Mouse (Mus musculus) large intestine, adult 2 months (tissue): Measurements from ENCODE around the gene Fgfr2. TPM values are rescaled to one million over a fixed set of nuclear protein-coding genes. Genes with fewer than 3 reads are reported as not detected.
"Not testable (repeated sequence)": the region's sequence is repeated elsewhere in the genome, so short reads cannot be mapped to it uniquely, and the experiment has no call there.

Experiments used
- DNase-seq: peaks from one replicate; pipeline ENCODE4 v3.0.0-alpha.2; 2012; ENCODE audit warnings: low read depth, low spot score
- WGBS: fragments of 180-500 bp; shearing (Covaris S2); methylation state at CpG from one replicate; pipeline ENCODE4 v1.1.7; 2018; 5-methylcytosine and 5-hydroxymethylcytosine counted together
- polyA plus RNA-seq: library from polyadenylated mRNA; depleted of rRNA; stranded (reverse); fragments of >200 nt; gene quantifications from 2 replicates; pipeline ENCODE4 v1.2.3, GENCODE M21; 2012

The Fgfr2 gene
- polyA plus RNA-seq, 1 experiment, result 35.0 TPM

GRCm38 (mm10) chr7:130678414-130678813, 2444.7 kb downstream of the Fgfr2 start:
- 76% methylated on average over 6 of the region's 6 CpGs for WGBS
- DNase-seq, result no peak

GRCm38 (mm10) chr7:130677541-130678274, 2445.4 kb downstream of the Fgfr2 start:
- no peak for DNase-seq
- WGBS, result 79% methylated on average over 12 of the region's 12 CpGs

GRCm38 (mm10) chr7:130676885-130677540, 2446.1 kb downstream of the Fgfr2 start:
- DNase-seq, result no peak
- WGBS, result 69% methylated on average over 11 of the region's 11 CpGs

- WGBS, result 86% methylated on average over 9 of the region's 9 CpGs
- no peak for DNase-seq
Observed at GRCm38 (mm10) chr7:130674526-130674925, 2448.6 kb downstream of the Fgfr2 start.

- DNase-seq, result no peak
- WGBS, result 67% methylated on average over 9 of the region's 9 CpGs
Observed at GRCm38 (mm10) chr7:130673169-130674033, 2449.7 kb downstream of the Fgfr2 start.

GRCm38 (mm10) chr7:130671301-130671700, 2451.8 kb downstream of the Fgfr2 start:
- 56% methylated on average over 6 of the region's 6 CpGs for WGBS
- no peak for DNase-seq

GRCm38 (mm10) chr7:130670358-130670757, 2452.8 kb downstream of the Fgfr2 start:
- DNase-seq, result no peak
- WGBS, result 77% methylated on average over 4 of the region's 4 CpGs

GRCm38 (mm10) chr7:130669370-130669881, 2453.7 kb downstream of the Fgfr2 start:
- no peak for DNase-seq
- 50% methylated on average over 8 of the region's 8 CpGs for WGBS

GRCm38 (mm10) chr7:130668729-130669281, 2454.3 kb downstream of the Fgfr2 start:
- WGBS, result 58% methylated on average over 7 of the region's 7 CpGs
- no peak for DNase-seq

- DNase-seq, result not testable (repeated sequence)
- 94% methylated on average over 1 of the region's 1 CpGs for WGBS
Observed at GRCm38 (mm10) chr7:130668013-130668412, 2455.1 kb downstream of the Fgfr2 start.

- 88% methylated on average over 9 of the region's 9 CpGs for WGBS
- DNase-seq, result no peak
Observed at GRCm38 (mm10) chr7:130665358-130665757, 2457.8 kb downstream of the Fgfr2 start.

- WGBS, result 92% methylated on average over 5 of the region's 5 CpGs
- no peak for DNase-seq
Observed at GRCm38 (mm10) chr7:130664629-130665028, 2458.5 kb downstream of the Fgfr2 start.

- no peak for DNase-seq
- 97% methylated on average over 5 of the region's 5 CpGs for WGBS
Observed at GRCm38 (mm10) chr7:130664037-130664436, 2459.1 kb downstream of the Fgfr2 start.

- no peak for DNase-seq
- WGBS, result 73% methylated on average over 4 of the region's 4 CpGs
Observed at GRCm38 (mm10) chr7:130662869-130663268, 2460.3 kb downstream of the Fgfr2 start.

GRCm38 (mm10) chr7:130662250-130662649, 2460.9 kb downstream of the Fgfr2 start:
- 80% methylated on average over 5 of the region's 5 CpGs for WGBS
- no peak for DNase-seq

GRCm38 (mm10) chr7:130659129-130659528, 2464.0 kb downstream of the Fgfr2 start:
- 89% methylated on average over 5 of the region's 5 CpGs for WGBS
- no peak for DNase-seq

GRCm38 (mm10) chr7:130657751-130658150, 2465.4 kb downstream of the Fgfr2 start:
- WGBS, result 50% methylated on average over 13 of the region's 13 CpGs
- no peak for DNase-seq

GRCm38 (mm10) chr7:130656965-130657364, 2466.2 kb downstream of the Fgfr2 start:
- WGBS, result 97% methylated on average over 8 of the region's 8 CpGs
- no peak for DNase-seq

GRCm38 (mm10) chr7:130654562-130654961, 2468.6 kb downstream of the Fgfr2 start:
- WGBS, result 15% methylated on average over 2 of the region's 2 CpGs
- no peak for DNase-seq
